Mouse (Mus musculus) heart, postnatal 0 days (tissue): Measurements from ENCODE around the gene Hoxa5. TPM values are rescaled to one million over a fixed set of nuclear protein-coding genes. Genes with fewer than 3 reads are reported as not detected.

ENCODE experiments used
- ATAC-seq: fragments of 200-750 bp; cut with Nextera tagmentation; 2 replicates; pipeline ENCODE4 v1.8.0; 2017; ENCODE audit warnings: low read depth, moderate number of reproducible peaks, moderate library complexity; ENCODE audit not compliant: insufficient read depth
- DNase-seq: peaks from one replicate; pipeline ENCODE4 v3.0.0-alpha.2; 2016; ENCODE audit warnings: low spot score
- H3K27ac ChIP-seq: fragments of 300-500 bp; sonication (generic); 2 replicates; pipeline ENCODE4 v1.5.1; 2014; ENCODE audit warnings: low read depth, mild to moderate bottlenecking
- H3K27me3 ChIP-seq: fragments of 300-500 bp; sonication (generic); 2 replicates; pipeline ENCODE4 v1.6.1; 2014; ENCODE audit warnings: low read length, mixed read lengths; ENCODE audit not compliant: control insufficient read depth, insufficient read depth
- H3K36me3 ChIP-seq: fragments of 300-500 bp; sonication (generic); replicated peaks from 2 replicates; pipeline ENCODE4 v1.6.1; 2014; ENCODE audit warnings: low read length, mixed read lengths; ENCODE audit not compliant: control insufficient read depth, insufficient read depth
- H3K4me1 ChIP-seq: fragments of 300-500 bp; sonication (generic); 2 replicates; pipeline ENCODE4 v1.6.1; 2014; ENCODE audit warnings: antibody characterized with exemption; ENCODE audit not compliant: control insufficient read depth, insufficient read depth
- H3K4me2 ChIP-seq: fragments of 300-500 bp; sonication (generic); 2 replicates; pipeline ENCODE4 v1.6.1; 2014; ENCODE audit warnings: low read depth, mild to moderate bottlenecking, low read length, moderate library complexity
- H3K4me3 ChIP-seq: fragments of 300-500 bp; sonication (generic); 2 replicates; pipeline ENCODE4 v1.5.1; 2014; ENCODE audit warnings: low read depth, low read length
- H3K9ac ChIP-seq: fragments of 300-500 bp; sonication (generic); replicated peaks from 2 replicates; pipeline ENCODE4 v1.6.1; 2014; ENCODE audit warnings: low read depth, low read length, mixed read lengths
- H3K9me3 ChIP-seq: fragments of 300-500 bp; sonication (generic); replicated peaks from 2 replicates; pipeline ENCODE4 v1.6.1; 2016; ENCODE audit warnings: low read length; ENCODE audit not compliant: control insufficient read depth
- CTCF ChIP-seq: IDR thresholded peaks from 2 replicates; pipeline ENCODE4 v1.5.1; 2016; ENCODE audit warnings: antibody characterized with exemption, control low read depth, low read depth
- EP300 ChIP-seq: IDR thresholded peaks from 2 replicates; pipeline ENCODE4 v1.6.1; 2016; ENCODE audit warnings: antibody characterized with exemption, low read depth
- WGBS: fragments of 180-500 bp; shearing (Covaris S2); extraction: QIAGEN DNeasy Blood & Tissue Kit; methylation state at CpG from one replicate; pipeline ENCODE4 v1.1.7; 2014; 5-methylcytosine and 5-hydroxymethylcytosine counted together
- microRNA counts: library from miRNA; unstranded; fragments of <30 nt; microRNA quantifications from one replicate; lab custom pipeline; 2015
- microRNA-seq: library from miRNA; unstranded; fragments of <30 nt; microRNA quantifications from one replicate; pipeline ENCODE4, GENCODE M21; 2016
- polyA plus RNA-seq: library from polyadenylated mRNA; unstranded; fragments of >200 nt; fragmentation: Nextera tagmentation; extraction: Ambion mirVana; gene quantifications from 2 replicates; pipeline ENCODE4 v1.2.1, GENCODE M21; 2015
- total RNA-seq: library from RNA; depleted of rRNA; stranded (reverse); fragments of >200 nt; gene quantifications from 2 replicates; pipeline ENCODE4 v1.2.3, GENCODE M21; 2014; ENCODE audit warnings: low replicate concordance; rRNA removed

Hoxa5 gene
- total and polyA plus RNA-seq, 2 experiments from 2014 or later = 0.36 to 3.5 TPM

GRCm38 (mm10) chr6:52153270-52153669, 51.1 kb downstream of the Hoxa5 start:
- no peak overlapping the region for H3K4me3 ChIP-seq
- H3K27me3 ChIP-seq = peaks cover 98% of the 10 kb centered on the region
- TF ChIP-seq CTCF = no peak
- no peak for TF ChIP-seq EP300
- WGBS = 7% methylated on average over 6 of the region's 6 CpGs
- ATAC-seq (no peak), DNase-seq (no peak)
- H3K27ac ChIP-seq = no peak overlapping the region
- H3K9ac ChIP-seq = no peak overlapping the region
- H3K36me3 ChIP-seq = no peaks in the 10 kb centered on the region
- no peaks in the 10 kb centered on the region for H3K9me3 ChIP-seq
- no peak overlapping the region for H3K4me2 ChIP-seq
- no peaks in the 10 kb centered on the region for H3K4me1 ChIP-seq

- no peak overlapping the region for H3K27ac ChIP-seq
- TF ChIP-seq EP300 (no peak), CTCF (no peak)
- no peak for DNase-seq
- H3K9ac ChIP-seq = no peak overlapping the region
- WGBS = 21% methylated on average over 16 of the region's 16 CpGs
- H3K9me3 ChIP-seq = no peaks in the 10 kb centered on the region
- ATAC-seq = no peak
- no peaks in the 10 kb centered on the region for H3K4me1 ChIP-seq
- no peak overlapping the region for H3K4me3 ChIP-seq
- no peak overlapping the region for H3K4me2 ChIP-seq
- no peaks in the 10 kb centered on the region for H3K36me3 ChIP-seq
- H3K27me3 ChIP-seq = peaks cover 98% of the 10 kb centered on the region
Measured at GRCm38 (mm10) chr6:52152226-52153193, 51.9 kb downstream of the Hoxa5 start.

MicroRNA genes within 50 kb of the gene (microRNA counts, 519-probe panel; counts per million panel counts)
- 2,717 counts per million, percentile 30 among the panel's probes with 10 or more counts for microRNA mmu-miR-196b (lab: Ali Mortazavi, UCI)

Small RNAs within 50 kb of the gene (microRNA-seq; reads per million reads assigned to microRNA genes)
- gene Mir196b = 102 reads per million, percentile 57 among the genes with 10 or more reads in this experiment

Other genes with a start within 250 kb of the Hoxa5 start
- 2.7 and 13.9 TPM in 2 replicates for gene Skap2, start 192.0 kb downstream of the Hoxa5 start, total RNA-seq
- gene Skap2, start 192.0 kb downstream of the Hoxa5 start, polyA plus RNA-seq = 9.2 and 10.7 TPM in 2 replicates
- gene Hoxa1, start 46.3 kb downstream of the Hoxa5 start, total RNA-seq = 0.23 TPM in 1 of 2 replicates, not detected in the other
- 0.08 and 0.15 TPM in 2 replicates for gene Hoxa1, start 46.3 kb downstream of the Hoxa5 start, polyA plus RNA-seq
- not detected in 2 replicates for gene Hoxa2, start 39.8 kb downstream of the Hoxa5 start, total RNA-seq
- 0.42 and 0.69 TPM in 2 replicates for gene Hoxa2, start 39.8 kb downstream of the Hoxa5 start, polyA plus RNA-seq
- 0.08 and 0.84 TPM in 2 replicates for gene 5730596B20Rik, start 27.1 kb downstream of the Hoxa5 start, total RNA-seq
- 0.03 and 0.12 TPM in 2 replicates for gene 5730596B20Rik, start 27.1 kb downstream of the Hoxa5 start, polyA plus RNA-seq
- 0.38 TPM in 1 of 2 replicates, not detected in the other for gene Hoxa4, start 12.8 kb downstream of the Hoxa5 start, total RNA-seq
- 0.08 and 0.18 TPM in 2 replicates for gene Hoxa4, start 12.8 kb downstream of the Hoxa5 start, polyA plus RNA-seq
- gene Hoxa6, start 4.1 kb upstream of the Hoxa5 start, total RNA-seq = not detected in 2 replicates
- not detected in 2 replicates for gene Hoxa6, start 4.1 kb upstream of the Hoxa5 start, polyA plus RNA-seq
- 2.3 TPM in 1 of 2 replicates, not detected in the other for gene Hoxa3, start 8.7 kb upstream of the Hoxa5 start, total RNA-seq
- 0.36 and 0.37 TPM in 2 replicates for gene Hoxa3, start 8.7 kb upstream of the Hoxa5 start, polyA plus RNA-seq
- not detected in 2 replicates for gene Gm28308, start 8.8 kb upstream of the Hoxa5 start, total RNA-seq
- gene Gm28308, start 8.8 kb upstream of the Hoxa5 start, polyA plus RNA-seq = not detected in 2 replicates
- gene Hoxa7, start 17.3 kb upstream of the Hoxa5 start, total RNA-seq = not detected in 2 replicates
- 0.07 and 0.38 TPM in 2 replicates for gene Hoxa7, start 17.3 kb upstream of the Hoxa5 start, polyA plus RNA-seq
- gene Hoxa9, start 26.5 kb upstream of the Hoxa5 start, total RNA-seq = 0.19 TPM in 1 of 2 replicates, not detected in the other
- gene Hoxa9, start 26.5 kb upstream of the Hoxa5 start, polyA plus RNA-seq = not detected in 2 replicates
- 5.0 TPM in 1 of 2 replicates, not detected in the other for gene Hoxa10, start 36.3 kb upstream of the Hoxa5 start, total RNA-seq
- not detected in 2 replicates for gene Hoxa10, start 36.3 kb upstream of the Hoxa5 start, polyA plus RNA-seq
- 0.11 TPM in 1 of 2 replicates, not detected in the other for gene Hoxa11, start 41.2 kb upstream of the Hoxa5 start, total RNA-seq
- not detected in 2 replicates for gene Hoxa11, start 41.2 kb upstream of the Hoxa5 start, polyA plus RNA-seq
- not detected in 2 replicates for gene Hoxa13, start 56.3 kb upstream of the Hoxa5 start, total RNA-seq
- gene Hoxa13, start 56.3 kb upstream of the Hoxa5 start, polyA plus RNA-seq = not detected in 2 replicates
- 0.15 TPM in 1 of 2 replicates, not detected in the other for gene Evx1, start 108.9 kb upstream of the Hoxa5 start, total RNA-seq
- gene Evx1, start 108.9 kb upstream of the Hoxa5 start, polyA plus RNA-seq = not detected in 2 replicates